Mouse (Mus musculus): Measurements from ENCODE around the gene Ppid. TPM values are rescaled to one million over a fixed set of nuclear protein-coding genes. Genes with fewer than 3 reads are reported as not detected.

Ppid gene
- polyA plus RNA-seq, 2 experiments, result 117 to 149 TPM

- WGBS, result 80% methylated on average over 6 of the region's 6 CpGs
- H3K4me2 ChIP-seq (replicated peaks; ENCODE audit: low read depth, low read length, severe bottlenecking), result no peak overlapping the region
- no peak overlapping the region for H3K4me3 ChIP-seq (replicated peaks; ENCODE audit: low read length)
- TF ChIP-seq POLR2A (IDR thresholded peaks at IDR 0.05; ENCODE audit: borderline replicate concordance, extremely low read depth, insufficient read depth, insufficient read length), result no peak
- no peak overlapping the region for H3K9ac ChIP-seq (ENCODE audit: low read depth, low read length, severe bottlenecking)
- H3K36me3 ChIP-seq (ENCODE audit: control insufficient read depth, insufficient read depth, low read length), result no peaks in the 10 kb centered on the region
- DNase-seq (ENCODE audit: low spot score) (no peak), ATAC-seq (ENCODE audit: low FRiP score, low read depth) (no peak)
- H3K9me3 ChIP-seq (ENCODE audit: control insufficient read depth, low read length), result no peaks in the 10 kb centered on the region
- H3K27me3 ChIP-seq (ENCODE audit: control insufficient read depth, insufficient read depth, low read length), result no peaks in the 10 kb centered on the region
- H3K4me1 ChIP-seq (ENCODE audit: control insufficient read depth, insufficient read depth, low read length), result no peaks in the 10 kb centered on the region
- no peak overlapping the region for H3K27ac ChIP-seq (replicated peaks; ENCODE audit: low read depth, low read length)
Measured at GRCm38 (mm10) chr3:79578164-79578563, 13.0 kb upstream of the Ppid start.

- H3K4me2 ChIP-seq (replicated peaks; ENCODE audit: low read depth, low read length, severe bottlenecking), result no peak overlapping the region
- no peaks in the 10 kb centered on the region for H3K36me3 ChIP-seq (ENCODE audit: control insufficient read depth, insufficient read depth, low read length)
- H3K4me3 ChIP-seq (replicated peaks; ENCODE audit: low read length), result no peak overlapping the region
- no peaks in the 10 kb centered on the region for H3K4me1 ChIP-seq (ENCODE audit: control insufficient read depth, insufficient read depth, low read length)
- DNase-seq (ENCODE audit: low spot score) (no peak), ATAC-seq (ENCODE audit: low FRiP score, low read depth) (no peak)
- H3K27ac ChIP-seq (replicated peaks; ENCODE audit: low read depth, low read length), result no peak overlapping the region
- no peak overlapping the region for H3K9ac ChIP-seq (ENCODE audit: low read depth, low read length, severe bottlenecking)
- WGBS, result 67% methylated on average over 5 of the region's 5 CpGs
- no peaks in the 10 kb centered on the region for H3K9me3 ChIP-seq (ENCODE audit: control insufficient read depth, low read length)
- no peaks in the 10 kb centered on the region for H3K27me3 ChIP-seq (ENCODE audit: control insufficient read depth, insufficient read depth, low read length)
- TF ChIP-seq POLR2A (IDR thresholded peaks at IDR 0.05; ENCODE audit: borderline replicate concordance, extremely low read depth, insufficient read depth, insufficient read length), result no peak
Measured at GRCm38 (mm10) chr3:79579891-79580575, 11.1 kb upstream of the Ppid start.

- no peak overlapping the region for H3K4me3 ChIP-seq (replicated peaks; ENCODE audit: low read length)
- no peak overlapping the region for H3K4me2 ChIP-seq (replicated peaks; ENCODE audit: low read depth, low read length, severe bottlenecking)
- WGBS, result 4% methylated on average over 6 of the region's 6 CpGs
- DNase-seq (ENCODE audit: low spot score) (peak; percentile 94), ATAC-seq (ENCODE audit: low FRiP score, low read depth) (peak; percentile 80)
- no peaks in the 10 kb centered on the region for H3K9me3 ChIP-seq (ENCODE audit: control insufficient read depth, low read length)
- TF ChIP-seq POLR2A (IDR thresholded peaks at IDR 0.05; ENCODE audit: borderline replicate concordance, extremely low read depth, insufficient read depth, insufficient read length), result no peak
- no peaks in the 10 kb centered on the region for H3K27me3 ChIP-seq (ENCODE audit: control insufficient read depth, insufficient read depth, low read length)
- peaks cover 4% of the 10 kb centered on the region; the same call in 1 of the 2 replicates for H3K4me1 ChIP-seq (ENCODE audit: control insufficient read depth, insufficient read depth, low read length)
- no peak overlapping the region for H3K27ac ChIP-seq (replicated peaks; ENCODE audit: low read depth, low read length)
- H3K9ac ChIP-seq (ENCODE audit: low read depth, low read length, severe bottlenecking), result no peak overlapping the region
- H3K36me3 ChIP-seq (ENCODE audit: control insufficient read depth, insufficient read depth, low read length), result no peaks in the 10 kb centered on the region
Measured at GRCm38 (mm10) chr3:79586804-79587203, 4.3 kb upstream of the Ppid start.

GRCm38 (mm10) chr3:79589671-79590070 is 1.5 kb upstream of the Ppid start:
- ATAC-seq (ENCODE audit: low FRiP score, low read depth) (no peak), DNase-seq (ENCODE audit: low spot score) (no peak)
- H3K4me2 ChIP-seq (replicated peaks; ENCODE audit: low read depth, low read length, severe bottlenecking), result no peak overlapping the region
- H3K9me3 ChIP-seq (ENCODE audit: control insufficient read depth, low read length), result no peaks in the 10 kb centered on the region
- no peaks in the 10 kb centered on the region for H3K27me3 ChIP-seq (ENCODE audit: control insufficient read depth, insufficient read depth, low read length)
- TF ChIP-seq POLR2A (IDR thresholded peaks at IDR 0.05; ENCODE audit: borderline replicate concordance, extremely low read depth, insufficient read depth, insufficient read length), result no peak
- H3K36me3 ChIP-seq (ENCODE audit: control insufficient read depth, insufficient read depth, low read length), result peaks cover 13% of the 10 kb centered on the region
- H3K4me3 ChIP-seq (replicated peaks; ENCODE audit: low read length), result no peak overlapping the region
- H3K4me1 ChIP-seq (ENCODE audit: control insufficient read depth, insufficient read depth, low read length), result peaks cover 4% of the 10 kb centered on the region; the same call in 1 of the 2 replicates
- WGBS, result 86% methylated on average over 2 of the region's 2 CpGs
- H3K27ac ChIP-seq (replicated peaks; ENCODE audit: low read depth, low read length), result no peak overlapping the region
- H3K9ac ChIP-seq (ENCODE audit: low read depth, low read length, severe bottlenecking), result no peak overlapping the region

- Histone ChIP-seq H3K4me1 (ENCODE audit: control insufficient read depth, insufficient read depth, low read length) (peaks cover 4% of the 10 kb centered on the region; the same call in 1 of the 2 replicates), H3K9ac (ENCODE audit: low read depth, low read length, severe bottlenecking) (peak overlapping the region; percentile 89), H3K27ac (replicated peaks; ENCODE audit: low read depth, low read length) (peak overlapping the region; percentile 88), H3K27me3 (ENCODE audit: control insufficient read depth, insufficient read depth, low read length) (no peaks in the 10 kb centered on the region), H3K4me3 (replicated peaks; ENCODE audit: low read length) (peak overlapping the region; percentile 91), H3K36me3 (ENCODE audit: control insufficient read depth, insufficient read depth, low read length) (peaks cover 34% of the 10 kb centered on the region), H3K4me2 (replicated peaks; ENCODE audit: low read depth, low read length, severe bottlenecking) (peak overlapping the region; percentile 75), H3K9me3 (ENCODE audit: control insufficient read depth, low read length) (no peaks in the 10 kb centered on the region)
- no peak for TF ChIP-seq POLR2A (IDR thresholded peaks at IDR 0.05; ENCODE audit: borderline replicate concordance, extremely low read depth, insufficient read depth, insufficient read length)
- peak; percentile 2; the same call in 1 of the 2 replicates for ATAC-seq (ENCODE audit: low FRiP score, low read depth)
- WGBS, result 3% methylated on average over 15 of the region's 15 CpGs
- no peak for DNase-seq (ENCODE audit: low spot score)
Measured at GRCm38 (mm10) chr3:79591793-79592471, 790 bp downstream of the Ppid start.

All from limb, embryonic 14.5 days (tissue).